Mouse (Mus musculus) NIH3T3 (cell line): ENCODE data around the gene Cysrt1.
"Not testable (repeated sequence)": the region's sequence is repeated elsewhere in the genome, so short reads cannot be mapped to it uniquely, and the experiment has no call there.

ENCODE experiments used
- DNase-seq: peaks from one replicate; pipeline ENCODE4 v3.0.0-alpha.2; 2012; ENCODE audit warnings: low read depth

Cysrt1 gene

DNA sequence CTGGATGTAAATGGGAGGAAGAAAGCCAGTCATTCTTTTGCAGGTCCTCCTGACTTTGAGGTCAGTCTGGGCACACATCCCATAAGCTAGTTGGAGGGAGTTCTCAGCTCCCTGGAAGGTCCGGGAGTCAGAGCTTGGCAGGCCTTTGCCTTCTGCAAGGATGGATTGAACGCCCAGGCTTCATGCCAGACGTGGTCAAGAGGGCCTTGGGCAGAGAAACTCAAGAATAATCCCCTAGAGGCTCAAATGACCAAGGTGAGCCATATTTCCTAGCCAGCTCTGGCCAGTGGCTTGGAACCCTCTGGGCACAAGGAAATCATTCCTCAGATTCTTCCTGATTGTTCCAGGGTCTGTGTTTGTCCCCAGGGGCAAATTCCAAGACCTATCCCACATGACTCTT lies 22.6 kb upstream of the Cysrt1 start:
- peak; percentile 80 for DNase-seq

DNA sequence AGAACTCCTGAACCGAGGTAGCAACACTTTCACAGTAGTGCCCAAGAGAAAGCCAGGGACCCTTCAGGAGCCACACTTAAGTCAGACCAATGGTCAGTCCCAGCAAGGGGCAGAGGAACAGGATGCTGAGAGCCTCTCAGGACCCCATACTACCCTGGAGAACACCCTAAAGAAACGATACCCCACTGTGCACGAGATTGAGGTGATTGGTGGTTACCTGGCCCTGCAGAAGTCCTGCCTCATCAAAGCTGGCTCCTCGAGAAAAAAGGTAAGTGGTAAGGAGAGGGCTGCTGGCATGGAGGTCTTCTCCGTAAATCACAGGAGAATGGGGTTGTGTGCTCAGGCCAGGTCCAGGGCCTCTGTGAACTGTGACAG lies 22.0 kb upstream of the Cysrt1 start:
- DNase-seq: no peak

DNA sequence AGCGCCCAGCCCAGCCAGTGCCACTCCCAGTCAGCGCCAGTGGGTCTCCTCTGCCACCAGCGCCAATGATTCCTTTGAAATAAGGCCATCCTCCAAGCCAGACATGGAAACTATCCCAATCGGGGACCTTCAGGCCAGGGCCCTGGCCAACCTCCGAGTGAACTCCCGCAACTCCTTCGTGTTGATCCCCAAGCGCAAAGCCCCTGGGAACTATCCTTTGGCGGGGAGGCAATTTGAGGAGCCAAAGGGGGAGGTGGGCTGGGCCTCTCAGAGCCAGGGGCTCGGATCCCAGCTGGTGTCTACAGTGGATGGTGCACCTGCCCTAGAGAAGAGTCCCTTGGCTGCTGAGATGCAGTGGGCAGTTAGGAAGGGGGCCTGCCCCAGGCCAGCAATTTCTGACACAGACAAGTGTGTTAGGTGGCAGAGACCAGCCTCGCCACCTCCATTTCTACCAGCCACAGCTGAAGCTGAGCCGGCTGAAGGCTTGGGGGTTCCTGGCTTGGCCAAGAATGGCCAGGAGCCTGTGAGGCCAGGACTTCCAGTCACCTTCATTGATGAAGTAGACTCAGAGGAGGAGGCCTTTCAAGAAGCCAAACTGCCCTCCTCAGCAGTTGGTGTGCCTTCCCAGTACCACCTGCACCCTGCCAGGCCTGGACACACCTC lies 21.5 kb upstream of the Cysrt1 start:
- DNase-seq: no peak

DNA sequence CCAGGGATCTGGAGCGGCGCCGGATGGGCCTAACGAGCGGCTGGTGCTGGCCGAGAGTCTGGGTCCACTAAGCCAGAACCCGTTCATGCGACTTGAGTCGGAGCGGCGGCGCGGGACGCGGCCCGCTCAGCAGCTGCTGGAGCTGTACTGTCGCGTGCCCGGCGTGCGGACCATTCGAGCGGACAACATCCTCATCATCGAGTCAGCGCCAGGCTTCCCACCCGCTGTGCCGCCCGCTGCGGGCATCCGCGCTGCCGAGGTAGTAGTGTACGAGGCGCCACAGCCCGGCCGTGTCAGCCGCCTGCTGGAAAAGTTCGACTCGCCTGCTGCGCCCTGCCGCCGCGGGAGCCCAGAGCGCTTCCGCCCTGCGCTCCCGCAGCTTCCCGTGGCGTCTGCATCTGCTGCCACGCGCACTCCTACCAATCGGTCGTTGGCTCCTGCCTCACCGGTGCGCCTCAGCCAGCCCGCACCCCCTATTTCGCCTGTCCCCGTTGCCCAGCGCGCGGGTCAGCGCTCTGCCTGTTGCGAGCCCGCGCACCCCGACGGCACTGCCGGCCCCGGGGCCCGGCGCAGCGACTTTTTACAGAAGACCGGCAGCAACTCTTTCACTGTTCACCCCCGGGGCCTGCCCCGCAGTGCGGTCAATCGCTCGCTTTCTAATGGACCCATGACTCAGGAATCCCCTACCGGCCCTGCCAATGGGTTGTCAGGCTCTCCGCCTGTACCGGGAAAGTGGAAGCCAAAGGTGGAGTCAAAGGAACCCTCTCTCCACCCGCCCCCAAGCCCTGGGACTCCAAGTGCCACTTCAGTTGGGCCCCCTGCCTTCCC lies 20.8 kb upstream of the Cysrt1 start:
- peak; percentile 50 for DNase-seq

DNA sequence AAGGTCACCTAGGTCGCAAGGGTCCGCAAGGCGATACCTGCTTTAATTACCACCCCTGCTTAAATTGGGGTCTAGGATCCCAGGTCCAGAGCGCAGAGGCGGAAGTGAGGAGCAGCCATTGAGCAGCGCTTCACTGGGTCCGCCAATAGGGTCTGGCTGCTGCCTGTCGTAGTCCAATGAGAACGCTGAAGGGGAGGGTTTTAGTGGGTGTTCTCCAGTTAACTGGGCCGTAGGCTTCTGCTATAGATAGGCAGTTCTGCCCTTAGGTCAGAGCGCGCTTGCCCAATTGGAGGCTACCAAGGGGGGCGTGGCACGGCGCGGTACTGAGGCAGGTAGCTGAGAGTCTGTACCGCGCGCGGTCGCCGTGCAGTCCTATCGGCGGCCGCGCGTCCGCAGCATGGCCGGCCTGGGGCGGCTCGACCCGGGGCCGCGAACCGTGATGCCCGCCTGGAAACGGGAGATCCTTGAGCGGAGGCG lies 20.1 kb upstream of the Cysrt1 start, which contains the start of gene Tprn:
TSS of gene Tprn (plus strand) at position 328 of the 477 bp plus-strand sequence.
- DNase-seq: peak; percentile 95

DNA sequence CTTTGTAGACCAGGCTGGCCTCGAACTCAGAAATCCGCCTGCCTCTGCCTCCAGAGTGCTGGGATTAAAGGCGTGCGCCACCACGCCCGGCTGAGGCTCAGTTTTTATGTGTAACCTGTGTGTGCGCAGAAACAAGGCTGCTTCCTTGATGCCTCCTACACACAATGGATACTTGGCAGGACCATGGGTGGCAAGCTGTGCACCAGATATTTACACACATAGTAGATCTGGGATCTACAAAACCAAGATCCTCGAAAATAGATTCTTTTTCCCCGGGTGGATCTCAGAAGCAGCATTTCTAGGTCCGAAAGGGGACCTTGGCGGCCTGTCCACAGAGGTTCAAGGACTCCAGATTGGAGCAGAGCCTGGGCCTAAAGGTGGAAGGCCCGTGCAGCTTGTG lies 19.6 kb upstream of the Cysrt1 start:
- no peak for DNase-seq

DNA sequence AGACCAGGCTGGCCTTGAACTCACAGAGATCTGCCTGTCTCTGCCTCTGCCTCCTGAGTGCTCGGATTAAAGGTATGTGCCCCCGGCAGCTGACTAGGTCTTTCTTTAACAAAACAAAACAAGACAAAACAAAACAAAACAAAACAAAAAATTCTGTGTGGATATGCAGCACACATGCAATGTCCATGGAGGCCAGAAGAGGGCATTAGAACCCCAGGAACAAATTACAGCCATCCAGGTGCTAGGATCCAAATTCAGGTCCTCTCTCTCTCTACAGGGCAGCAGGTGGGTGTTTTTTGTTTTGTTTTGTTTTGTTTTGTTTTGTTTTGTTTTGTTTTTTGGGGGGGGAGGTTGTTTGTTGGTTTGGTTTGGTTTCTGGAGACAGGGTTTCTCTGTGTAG lies 16.6 kb upstream of the Cysrt1 start:
- peak; percentile 47 for DNase-seq

DNA sequence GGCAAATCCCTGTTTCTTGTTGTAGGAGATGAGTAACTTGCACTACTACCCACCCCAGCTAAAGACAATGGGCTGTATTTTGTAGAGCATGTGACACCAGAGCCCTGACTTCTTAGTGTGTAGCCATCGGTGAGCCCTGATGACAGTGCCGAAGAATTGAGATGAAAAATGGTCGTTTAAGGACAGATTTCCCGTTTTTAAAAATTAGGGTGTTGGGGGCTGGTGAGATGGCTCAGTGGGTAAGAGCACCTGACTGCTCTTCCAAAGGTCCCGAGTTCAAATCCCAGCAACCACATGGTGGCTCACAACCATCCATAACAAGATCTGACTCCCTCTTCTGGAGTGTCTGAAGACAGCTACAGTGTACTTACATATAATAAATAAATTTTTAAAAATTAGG lies 15.0 kb upstream of the Cysrt1 start:
- not testable (repeated sequence) for DNase-seq

DNA sequence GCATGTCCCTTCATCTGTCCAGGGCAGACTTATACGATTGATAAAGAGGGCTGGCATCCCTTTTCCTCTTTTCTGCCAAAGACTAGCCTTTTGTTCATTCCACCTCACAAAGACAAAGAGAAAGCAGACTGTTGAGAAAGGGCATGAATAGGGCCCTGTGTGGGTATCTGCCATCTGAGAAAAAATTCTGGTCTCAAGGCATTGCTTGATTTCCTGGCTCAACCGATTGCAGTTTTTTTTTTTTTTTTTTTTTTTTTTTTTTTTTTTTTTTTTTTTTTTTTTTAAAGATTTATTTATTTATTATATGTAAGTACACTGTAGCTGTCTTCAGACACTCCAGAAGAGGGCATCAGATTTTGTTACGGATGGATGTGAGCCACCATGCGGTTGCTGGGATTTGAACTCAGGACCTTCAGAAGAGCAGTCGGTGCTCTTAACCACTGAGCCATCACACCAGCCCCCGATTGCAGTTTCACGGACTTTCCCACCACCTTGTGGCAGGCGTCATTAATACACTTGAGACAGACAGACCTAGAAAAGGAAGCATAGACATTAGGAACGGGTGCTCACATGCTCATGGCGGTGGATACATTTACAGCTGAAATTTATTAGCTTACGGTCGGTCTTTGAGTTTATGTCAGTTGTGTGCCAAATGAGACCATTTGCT lies 14.3 kb upstream of the Cysrt1 start:
- peak; percentile 80 for DNase-seq

DNA sequence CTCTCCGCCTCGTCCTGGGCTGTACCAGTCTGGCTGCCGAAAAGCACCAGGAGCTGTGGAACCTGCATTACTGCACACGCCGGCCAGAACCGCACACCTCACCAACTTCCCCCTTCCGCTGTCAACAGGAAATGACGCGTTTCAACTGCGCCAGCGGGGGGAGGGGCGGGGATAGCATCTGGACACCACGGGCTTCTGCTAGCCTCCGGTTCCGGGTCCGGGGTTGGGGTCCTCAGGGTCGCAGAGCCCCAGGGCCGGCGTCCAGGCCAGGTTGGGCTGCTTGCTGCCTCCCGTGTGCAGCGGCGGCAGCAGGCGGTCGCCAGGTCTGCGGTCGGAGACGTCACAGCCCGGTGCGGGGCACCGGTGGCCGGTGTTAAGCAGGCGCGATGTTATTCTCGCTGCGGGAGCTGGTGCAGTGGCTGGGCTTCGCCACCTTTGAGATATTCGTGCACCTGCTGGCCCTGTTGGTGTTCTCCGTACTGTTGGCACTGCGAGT lies 13.1 kb upstream of the Cysrt1 start, which contains the start of gene Tmem203:
TSS of gene Tmem203 (plus strand) at position 156 of the 496 bp plus-strand sequence.
- peak; percentile 94 for DNase-seq

DNA sequence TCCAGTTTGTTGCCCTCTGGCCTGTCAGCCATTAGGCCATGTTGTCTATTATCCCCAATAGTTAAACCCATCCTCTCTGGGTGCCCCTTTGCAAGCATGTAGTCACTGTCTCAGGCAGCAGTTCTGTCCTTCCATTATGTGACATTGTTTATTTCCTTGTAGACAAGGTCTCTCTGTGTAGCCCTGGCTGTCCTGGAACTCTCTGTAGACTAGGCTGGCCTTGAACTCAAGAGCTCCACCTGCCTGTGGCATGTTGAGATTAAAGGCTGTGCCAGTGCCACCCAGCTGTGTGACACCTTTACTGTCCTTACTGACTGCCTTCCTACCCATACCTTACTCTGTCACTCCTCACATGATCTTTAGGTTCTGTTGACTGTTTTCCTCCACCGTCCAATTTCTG lies 10.1 kb upstream of the Cysrt1 start:
- no peak for DNase-seq

DNA sequence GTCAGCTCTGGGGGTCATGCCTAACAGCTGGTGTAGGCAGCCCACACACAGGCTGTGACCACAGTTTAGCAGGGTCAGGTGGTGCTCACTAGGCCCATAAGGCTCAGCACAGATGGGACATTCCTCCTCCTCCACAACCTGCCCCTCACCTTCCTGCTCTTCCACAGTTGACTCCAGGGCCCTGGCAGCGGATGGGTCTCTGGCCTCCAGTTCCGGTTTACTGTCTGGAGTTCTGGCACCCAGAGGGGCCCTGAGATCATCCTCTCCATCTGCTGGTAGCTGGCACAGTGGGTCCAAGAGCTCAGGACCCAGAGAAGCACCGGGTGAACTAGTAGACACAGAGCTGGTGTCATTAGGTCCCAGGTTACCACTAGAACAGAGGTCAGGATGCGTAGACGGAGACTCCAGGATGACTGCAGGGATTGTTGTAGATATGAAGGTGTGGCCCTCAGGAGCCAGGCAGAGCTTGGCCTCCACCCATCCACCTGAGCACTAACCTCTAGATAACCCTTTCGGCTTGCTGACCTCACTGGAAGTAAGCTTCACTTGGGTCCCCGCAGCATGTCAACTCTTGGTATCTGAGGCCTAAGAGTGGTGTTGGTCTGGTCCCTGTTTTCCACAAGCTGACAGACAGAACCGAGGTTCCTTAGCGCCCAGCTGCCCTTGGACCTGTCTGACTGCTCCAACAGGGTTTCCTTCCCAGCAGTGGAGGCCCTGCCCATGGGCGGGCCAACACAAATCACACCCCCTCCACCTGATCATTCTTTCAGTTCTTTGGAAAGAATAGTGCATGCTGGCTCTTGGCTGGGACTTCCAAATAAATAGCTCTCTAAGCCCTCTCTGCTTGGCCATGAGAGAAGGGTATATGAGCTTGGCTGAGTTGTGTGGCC lies 4.2 kb upstream of the Cysrt1 start, which contains the start of gene AL732309.1:
TSS of gene AL732309.1 (minus strand) at position 681 of the 890 bp plus-strand sequence.
- DNase-seq: no peak

DNA sequence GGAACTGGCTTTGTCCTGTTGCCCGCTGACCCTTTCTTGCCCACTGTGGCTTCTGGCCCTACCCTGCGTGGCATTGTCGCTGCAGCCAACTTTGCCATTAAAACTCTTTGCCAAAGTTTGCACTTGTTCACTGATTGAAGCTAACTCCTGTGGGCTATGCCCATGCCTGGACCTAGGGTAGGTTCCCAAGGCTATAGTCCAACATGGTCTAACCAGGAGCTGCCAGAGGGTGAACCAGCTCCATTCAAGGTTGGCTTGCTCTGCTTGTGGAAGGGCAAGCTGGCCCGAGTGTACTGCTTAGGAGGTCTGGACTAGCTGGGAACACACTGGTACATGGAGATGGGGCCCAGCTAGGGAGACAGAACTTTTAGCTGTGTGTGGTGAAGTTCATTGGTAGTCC lies 1.9 kb upstream of the Cysrt1 start:
- no peak for DNase-seq

DNA sequence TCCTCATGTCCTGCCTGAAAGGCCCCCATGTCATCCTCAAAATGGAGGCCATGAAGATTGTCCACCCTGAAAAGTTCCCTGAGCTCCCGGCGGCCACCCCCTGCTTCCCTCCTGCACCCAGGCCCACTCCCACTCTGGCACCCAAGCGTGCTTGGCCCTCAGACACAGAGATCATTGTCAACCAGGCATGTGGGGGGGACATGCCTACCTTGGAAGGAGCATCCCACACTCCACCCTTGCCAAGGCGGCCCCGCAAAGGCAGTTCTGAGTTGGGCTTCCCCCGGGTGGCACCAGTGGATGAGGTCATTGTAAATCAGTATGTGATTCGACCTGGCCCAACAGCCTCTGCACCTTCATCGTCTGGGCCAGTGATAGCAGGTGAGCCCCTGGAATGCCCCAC lies 1.1 kb upstream of the Cysrt1 start:
- no peak for DNase-seq

DNA sequence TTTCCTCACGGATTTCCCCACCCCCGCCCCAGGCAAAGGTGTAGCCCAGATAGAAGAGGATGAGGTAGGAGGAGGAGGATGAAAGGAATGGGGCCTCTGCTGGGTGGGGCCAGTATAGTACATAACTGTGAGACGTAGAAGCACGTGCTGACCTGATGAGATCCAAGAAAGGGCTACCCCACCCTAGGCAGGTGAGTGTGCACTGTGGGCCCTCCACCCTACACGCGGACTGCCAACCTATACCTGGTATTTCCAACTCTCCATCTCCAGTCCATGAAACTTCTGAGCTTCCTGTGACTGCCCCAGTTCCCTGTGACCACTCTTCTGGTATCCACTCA lies 845 bp downstream of the Cysrt1 start:
- DNase-seq: no peak

DNA sequence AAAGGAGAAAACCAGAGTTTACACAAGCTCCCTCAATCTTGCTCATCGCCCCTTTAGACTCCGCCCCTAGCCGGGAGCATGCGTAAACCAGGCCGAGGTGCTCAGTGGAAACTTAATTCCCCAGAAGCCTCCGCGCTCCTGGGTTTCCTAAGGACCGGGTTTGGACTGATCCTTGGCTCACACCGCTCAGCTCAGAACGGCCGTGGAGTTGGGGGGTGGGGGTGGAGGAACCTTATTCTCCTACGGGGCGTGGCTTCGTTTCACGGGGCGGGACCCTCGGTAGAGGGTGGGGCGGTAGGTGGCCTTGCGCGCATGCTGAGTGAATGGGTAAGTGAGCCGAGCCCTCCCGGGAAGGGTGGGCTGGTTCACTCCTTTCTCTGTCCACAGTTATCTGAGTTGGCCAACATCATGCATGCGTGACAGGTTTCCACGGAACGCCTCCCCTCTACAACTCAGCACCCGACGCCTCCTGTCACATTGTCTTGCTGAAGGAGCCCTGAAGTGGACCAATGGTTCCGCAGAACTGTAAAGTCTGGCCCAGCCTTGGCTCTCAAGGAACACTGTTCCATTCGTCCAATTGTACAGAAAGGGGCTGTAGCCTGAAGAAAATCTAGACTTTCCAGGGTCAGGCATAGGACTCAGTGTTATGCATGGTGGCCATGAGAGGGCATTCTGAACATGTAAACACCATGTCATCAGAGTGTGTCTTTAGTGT lies 1.4 kb downstream of the Cysrt1 start:
- DNase-seq: no peak

DNA sequence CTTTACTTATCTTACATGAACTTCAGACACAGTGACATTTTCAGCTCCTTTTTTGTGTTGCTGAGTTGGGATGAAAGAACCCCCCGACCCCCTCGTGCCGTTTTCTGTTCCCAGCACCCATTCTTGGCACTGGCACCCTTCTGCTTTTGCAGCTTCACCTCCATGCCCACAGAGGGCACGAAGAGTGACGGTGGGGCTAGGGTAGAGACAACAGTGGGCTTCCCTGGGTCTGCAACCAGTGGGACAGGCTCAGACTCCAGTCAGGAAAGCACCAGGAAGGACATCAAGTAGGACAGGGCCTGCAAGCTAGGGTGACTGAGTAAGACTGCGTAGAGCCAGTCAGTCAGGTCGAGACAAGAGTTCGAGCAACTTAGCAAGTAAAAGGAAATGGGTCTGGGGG lies 1.9 kb downstream of the Cysrt1 start:
- no peak for DNase-seq

DNA sequence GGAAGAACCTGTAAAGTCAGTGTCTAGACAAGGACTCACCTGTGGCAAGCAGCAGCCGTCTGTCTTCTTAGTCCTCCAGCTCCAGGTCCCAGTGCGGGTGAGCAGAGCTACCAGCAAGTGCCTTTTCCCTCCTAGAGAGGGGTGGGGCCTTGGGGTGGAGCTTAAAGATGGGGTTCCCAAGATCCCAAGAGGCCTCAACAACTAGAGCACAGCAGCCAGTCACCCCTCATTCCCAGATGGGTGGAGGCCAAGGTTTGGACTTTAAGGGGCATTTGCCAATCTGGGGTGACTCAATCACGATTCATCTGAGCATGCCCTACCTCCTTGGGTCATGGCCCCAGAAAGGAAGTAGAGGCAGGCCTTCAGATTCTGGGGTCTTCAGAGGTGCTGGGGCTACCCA lies 2.5 kb downstream of the Cysrt1 start:
- DNase-seq: no peak

DNA sequence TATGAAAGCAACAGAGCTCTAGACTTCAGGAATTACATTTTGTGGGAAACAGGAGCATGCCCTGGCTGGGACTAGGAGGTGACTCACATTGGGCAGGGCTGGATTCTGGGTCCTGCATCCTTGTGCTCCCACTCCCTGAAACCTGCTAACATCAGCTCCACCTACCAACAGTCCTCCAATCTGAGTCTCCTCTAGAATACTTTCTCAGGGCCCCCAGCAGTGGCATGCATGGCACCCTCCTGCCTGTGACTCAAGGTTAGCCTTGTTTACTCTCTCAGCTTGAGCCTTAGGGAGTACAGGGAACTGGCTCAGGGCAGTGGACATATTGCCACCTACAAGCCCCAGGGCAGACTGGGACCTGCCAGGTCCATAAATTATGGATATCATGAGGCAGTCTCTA lies 4.1 kb downstream of the Cysrt1 start:
- no peak for DNase-seq

DNA sequence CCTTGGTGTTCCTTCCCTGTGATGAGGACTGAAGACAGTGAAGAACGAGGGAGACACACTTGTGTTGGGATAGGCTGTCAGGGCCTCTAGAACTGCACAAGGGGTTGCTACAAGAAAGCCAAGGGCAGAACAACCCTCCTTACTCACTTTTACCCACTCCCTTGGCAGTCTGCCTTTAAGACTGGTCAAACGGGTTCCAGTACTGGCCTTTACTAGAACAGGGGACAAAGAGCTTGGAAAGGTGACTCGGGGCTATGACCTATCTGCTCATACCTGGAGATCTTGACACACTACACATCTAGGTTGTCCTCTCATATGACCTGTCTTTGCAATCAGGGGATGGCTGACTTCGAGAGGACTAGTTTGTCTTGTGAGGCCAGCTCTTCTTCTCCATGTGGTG lies 4.7 kb downstream of the Cysrt1 start:
- no peak for DNase-seq

DNA sequence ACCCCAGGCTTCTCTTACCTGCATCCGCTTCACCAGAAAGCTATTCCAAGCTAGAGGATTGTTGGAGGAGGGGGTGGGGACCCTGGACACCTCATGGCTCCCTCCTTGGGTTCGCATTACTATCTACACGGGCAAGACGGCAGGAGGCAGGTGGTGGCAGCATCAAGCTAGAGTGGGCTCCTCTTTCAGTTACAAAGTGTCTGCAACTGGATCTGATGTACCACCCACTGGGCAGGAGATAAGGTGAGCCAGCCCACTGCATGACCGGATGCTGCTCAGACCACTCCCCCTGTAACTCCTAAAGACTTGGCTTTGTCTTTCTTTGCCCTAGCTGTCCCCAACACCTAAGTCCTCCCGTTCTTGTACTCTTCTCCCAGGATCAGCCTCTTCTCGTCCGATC lies 5.6 kb downstream of the Cysrt1 start, which contains the start of gene Rnf224:
TSS of gene Rnf224 (minus strand) at position 174 of the 400 bp plus-strand sequence.
- no peak for DNase-seq
